Mouse (Mus musculus) neural tube, embryonic 12.5 days (tissue): ENCODE results near the gene Trim62. TPM values are rescaled to one million over a fixed set of nuclear protein-coding genes. Genes with fewer than 3 reads are reported as not detected.
A peak's percentile ranks its signal among the peaks of the same experiment; 100 is the strongest.

Source experiments
- ATAC-seq: fragments of 200-750 bp; cut with Nextera tagmentation; 2 replicates; pipeline ENCODE4 v1.8.0; 2017; ENCODE audit warnings: low read depth, mild to moderate bottlenecking, moderate TSS enrichment, moderate library complexity; ENCODE audit not compliant: low FRiP score
- H3K27ac ChIP-seq: fragments of 300-500 bp; sonication (generic); 2 replicates; pipeline ENCODE4 v1.5.1; 2016
- H3K27me3 ChIP-seq: fragments of 300-500 bp; sonication (generic); replicated peaks from 2 replicates; pipeline ENCODE4 v1.6.1; 2016; ENCODE audit warnings: mild to moderate bottlenecking
- H3K36me3 ChIP-seq: fragments of 300-500 bp; sonication (generic); 2 replicates; pipeline ENCODE4 v1.6.1; 2016; ENCODE audit warnings: mild to moderate bottlenecking
- H3K4me1 ChIP-seq: fragments of 300-500 bp; sonication (generic); 2 replicates; pipeline ENCODE4 v1.6.1; 2016
- H3K4me2 ChIP-seq: fragments of 300-500 bp; sonication (generic); replicated peaks from 2 replicates; pipeline ENCODE4 v1.6.1; 2016; ENCODE audit warnings: mild to moderate bottlenecking
- H3K4me3 ChIP-seq: fragments of 300-500 bp; sonication (generic); 2 replicates; pipeline ENCODE4 v1.5.1; 2016
- H3K9ac ChIP-seq: fragments of 300-500 bp; sonication (generic); 2 replicates; pipeline ENCODE4 v1.6.1; 2016; ENCODE audit warnings: mild to moderate bottlenecking
- H3K9me3 ChIP-seq: fragments of 300-500 bp; sonication (generic); 2 replicates; pipeline ENCODE4 v1.6.1; 2016; ENCODE audit warnings: mild to moderate bottlenecking
- WGBS: fragments of 180-500 bp; shearing (Covaris S2); methylation state at CpG from one replicate; pipeline ENCODE4 v1.1.7; 2016; 5-methylcytosine and 5-hydroxymethylcytosine counted together
- polyA plus RNA-seq: library from polyadenylated mRNA; unstranded; fragments of >200 nt; fragmentation: Nextera tagmentation; extraction: Ambion mirVana; gene quantifications from 2 replicates; pipeline ENCODE4 v1.2.1, GENCODE M21; 2016

The Trim62 gene
- polyA plus RNA-seq, 1 experiment from 2014 or later: 30.6 TPM

DNA sequence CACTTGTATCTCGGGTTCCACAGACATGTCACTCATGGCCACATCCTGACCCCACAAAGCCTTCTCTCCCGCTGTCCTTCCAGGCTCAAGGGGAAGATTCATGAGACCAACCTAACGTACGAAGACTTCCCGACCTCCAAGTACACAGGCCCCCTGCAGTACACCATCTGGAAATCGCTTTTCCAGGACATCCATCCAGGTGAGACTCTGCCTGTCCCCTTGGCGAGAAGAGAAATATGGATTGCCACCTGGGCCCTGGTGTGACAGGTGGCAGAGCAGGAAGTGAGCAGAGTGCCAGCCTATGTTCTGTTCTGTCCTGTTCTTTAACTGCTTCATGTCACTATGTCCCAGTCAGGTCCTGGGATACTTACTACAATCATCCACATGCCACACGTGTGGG lies 19.0 kb downstream of the Trim62 start:
- H3K36me3 ChIP-seq: peaks cover 15% of the 10 kb centered on the region
- ATAC-seq: no peak
- WGBS: 86% methylated on average over 8 of the region's 8 CpGs
- H3K27ac ChIP-seq: no peak overlapping the region
- no peaks in the 10 kb centered on the region for H3K27me3 ChIP-seq
- no peak overlapping the region for H3K4me3 ChIP-seq
- H3K9me3 ChIP-seq: no peaks in the 10 kb centered on the region
- H3K4me1 ChIP-seq: peaks cover 60% of the 10 kb centered on the region
- no peak overlapping the region for H3K4me2 ChIP-seq
- no peak overlapping the region for H3K9ac ChIP-seq

GRCm38 (mm10) chr4:128904035-128904800 lies 20.8 kb downstream of the Trim62 start:
- no peak for ATAC-seq
- 57% methylated on average over 8 of the region's 8 CpGs for WGBS
- Histone ChIP-seq H3K4me1 (peaks cover 44% of the 10 kb centered on the region), H3K36me3 (peaks cover 20% of the 10 kb centered on the region), H3K9ac (peak overlapping the region; percentile 38; the same call in 1 of the 2 replicates), H3K27ac (no peak overlapping the region), H3K27me3 (no peaks in the 10 kb centered on the region), H3K4me3 (no peak overlapping the region), H3K4me2 (no peak overlapping the region), H3K9me3 (no peaks in the 10 kb centered on the region)

- Histone ChIP-seq H3K4me2 (no peak overlapping the region), H3K4me1 (peaks cover 34% of the 10 kb centered on the region), H3K27ac (no peak overlapping the region), H3K9ac (0 out of 2 replicates have a peak overlapping the region, but pooled peaks have one; percentile 8), H3K9me3 (no peaks in the 10 kb centered on the region), H3K27me3 (no peaks in the 10 kb centered on the region), H3K36me3 (peaks cover 30% of the 10 kb centered on the region), H3K4me3 (no peak overlapping the region)
- ATAC-seq: no peak
- WGBS: 22% methylated on average over 8 of the region's 8 CpGs
Measured at GRCm38 (mm10) chr4:128905251-128905650, 21.9 kb downstream of the Trim62 start.

- H3K27me3 ChIP-seq: no peaks in the 10 kb centered on the region
- 48% methylated on average over 8 of the region's 8 CpGs for WGBS
- H3K27ac ChIP-seq: no peak overlapping the region
- no peaks in the 10 kb centered on the region for H3K9me3 ChIP-seq
- peaks cover 30% of the 10 kb centered on the region for H3K36me3 ChIP-seq
- peaks cover 30% of the 10 kb centered on the region for H3K4me1 ChIP-seq
- no peak overlapping the region for H3K9ac ChIP-seq
- no peak overlapping the region for H3K4me2 ChIP-seq
- H3K4me3 ChIP-seq: no peak overlapping the region
- no peak for ATAC-seq
Measured at GRCm38 (mm10) chr4:128906757-128907156, 23.4 kb downstream of the Trim62 start.

DNA sequence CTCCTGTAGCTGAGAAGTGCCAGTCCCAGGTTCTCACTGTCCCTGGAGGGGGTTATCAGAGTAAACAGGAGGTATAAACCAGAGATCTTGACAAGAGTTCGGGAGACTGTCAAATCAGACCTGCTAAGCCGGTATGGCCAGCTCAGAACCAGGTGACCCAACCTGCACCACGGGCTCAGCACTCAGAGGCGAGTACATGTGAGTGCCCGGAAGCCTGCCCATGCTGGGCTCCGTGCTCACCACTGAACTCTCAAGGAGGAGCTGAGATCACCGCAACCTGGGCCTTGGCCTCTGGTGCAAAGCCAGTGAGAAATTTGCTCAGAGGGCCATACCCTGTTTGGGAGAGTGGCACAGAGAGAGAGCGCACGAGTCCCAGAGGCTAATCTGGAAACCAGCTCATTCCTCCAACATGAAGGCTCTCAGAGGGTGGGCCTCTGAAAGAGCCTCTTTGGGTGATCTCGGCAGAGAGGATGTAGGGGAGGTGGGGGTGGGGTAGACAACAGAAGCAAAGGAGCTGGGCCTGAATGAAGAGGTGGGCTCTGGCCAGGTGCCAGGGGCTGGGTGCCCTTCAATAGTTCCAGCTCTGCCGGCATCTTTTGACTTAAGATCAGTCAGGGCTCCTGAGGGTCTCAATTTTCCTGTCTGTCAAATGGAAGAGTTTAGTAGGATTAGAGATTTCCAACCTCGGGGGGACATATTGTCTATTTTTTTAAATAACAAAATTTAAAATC lies 24.0 kb downstream of the Trim62 start:
- H3K27ac ChIP-seq: no peak overlapping the region
- H3K9ac ChIP-seq: no peak overlapping the region
- no peak overlapping the region for H3K4me3 ChIP-seq
- no peak for ATAC-seq
- H3K4me1 ChIP-seq: peaks cover 30% of the 10 kb centered on the region
- H3K36me3 ChIP-seq: peaks cover 27% of the 10 kb centered on the region
- no peaks in the 10 kb centered on the region for H3K9me3 ChIP-seq
- no peaks in the 10 kb centered on the region for H3K27me3 ChIP-seq
- WGBS: 73% methylated on average over 12 of the region's 12 CpGs
- no peak overlapping the region for H3K4me2 ChIP-seq

- ATAC-seq: no peak
- Histone ChIP-seq H3K4me1 (peaks cover 28% of the 10 kb centered on the region), H3K9me3 (no peaks in the 10 kb centered on the region), H3K27me3 (no peaks in the 10 kb centered on the region), H3K27ac (no peak overlapping the region), H3K4me3 (no peak overlapping the region), H3K4me2 (no peak overlapping the region), H3K36me3 (peaks cover 22% of the 10 kb centered on the region), H3K9ac (no peak overlapping the region)
- 63% methylated on average over 24 of the region's 24 CpGs for WGBS
Measured at GRCm38 (mm10) chr4:128908586-128909377, 25.4 kb downstream of the Trim62 start.

GRCm38 (mm10) chr4:128909378-128909831 lies 26.0 kb downstream of the Trim62 start:
- ATAC-seq: no peak
- H3K4me3 ChIP-seq: no peak overlapping the region
- H3K9me3 ChIP-seq: no peaks in the 10 kb centered on the region
- 91% methylated on average over 14 of the region's 14 CpGs for WGBS
- peaks cover 22% of the 10 kb centered on the region for H3K36me3 ChIP-seq
- no peak overlapping the region for H3K9ac ChIP-seq
- no peaks in the 10 kb centered on the region for H3K27me3 ChIP-seq
- H3K27ac ChIP-seq: no peak overlapping the region
- H3K4me1 ChIP-seq: peaks cover 22% of the 10 kb centered on the region
- no peak overlapping the region for H3K4me2 ChIP-seq

- Histone ChIP-seq H3K4me2 (no peak overlapping the region), H3K36me3 (peaks cover 22% of the 10 kb centered on the region), H3K27me3 (no peaks in the 10 kb centered on the region), H3K9me3 (no peaks in the 10 kb centered on the region), H3K9ac (no peak overlapping the region), H3K27ac (no peak overlapping the region), H3K4me1 (peaks cover 13% of the 10 kb centered on the region), H3K4me3 (no peak overlapping the region)
- ATAC-seq: no peak
- WGBS: 85% methylated on average over 8 of the region's 8 CpGs
Measured at GRCm38 (mm10) chr4:128910276-128911063, 27.1 kb downstream of the Trim62 start.

DNA sequence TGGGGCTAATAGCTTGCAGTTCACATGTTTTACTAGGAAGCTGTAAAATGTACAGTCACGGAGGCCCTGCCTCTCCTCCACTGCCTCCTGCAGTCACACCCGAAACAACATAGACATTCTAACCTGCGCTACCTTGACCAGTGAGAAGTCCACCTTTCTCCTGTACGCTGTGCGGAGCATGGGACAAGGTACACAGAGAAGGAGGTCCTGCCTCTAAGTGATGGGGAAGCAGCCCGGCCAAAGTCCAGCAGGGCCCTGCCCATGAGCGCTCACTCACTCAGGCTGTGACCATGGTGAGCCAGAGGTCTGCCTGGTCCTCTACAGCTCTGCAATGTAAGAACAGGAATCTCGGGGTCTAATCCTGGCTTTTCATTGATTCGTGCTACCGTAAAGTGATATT lies 28.7 kb downstream of the Trim62 start:
- no peak overlapping the region for H3K9ac ChIP-seq
- 89% methylated on average over 10 of the region's 10 CpGs for WGBS
- H3K4me3 ChIP-seq: no peak overlapping the region
- H3K27ac ChIP-seq: no peak overlapping the region
- H3K9me3 ChIP-seq: no peaks in the 10 kb centered on the region
- ATAC-seq: no peak
- H3K36me3 ChIP-seq: peaks cover 22% of the 10 kb centered on the region
- no peak overlapping the region for H3K4me2 ChIP-seq
- peaks cover 4% of the 10 kb centered on the region; the same call in 1 of the 2 replicates for H3K4me1 ChIP-seq
- H3K27me3 ChIP-seq: no peaks in the 10 kb centered on the region

GRCm38 (mm10) chr4:128913794-128914193 lies 30.4 kb downstream of the Trim62 start:
- H3K27me3 ChIP-seq: no peaks in the 10 kb centered on the region
- no peak overlapping the region for H3K27ac ChIP-seq
- H3K9me3 ChIP-seq: no peaks in the 10 kb centered on the region
- 23% methylated on average over 4 of the region's 4 CpGs for WGBS
- H3K36me3 ChIP-seq: peaks cover 22% of the 10 kb centered on the region
- no peak overlapping the region for H3K4me3 ChIP-seq
- no peak overlapping the region for H3K9ac ChIP-seq
- no peak overlapping the region for H3K4me2 ChIP-seq
- no peak for ATAC-seq
- H3K4me1 ChIP-seq: peaks cover 4% of the 10 kb centered on the region; the same call in 1 of the 2 replicates

- Histone ChIP-seq H3K4me2 (no peak overlapping the region), H3K27me3 (no peaks in the 10 kb centered on the region), H3K27ac (no peak overlapping the region), H3K9ac (no peak overlapping the region), H3K36me3 (no peaks in the 10 kb centered on the region), H3K4me1 (peaks cover 4% of the 10 kb centered on the region; the same call in 1 of the 2 replicates), H3K4me3 (no peak overlapping the region), H3K9me3 (no peaks in the 10 kb centered on the region)
- no peak for ATAC-seq
- WGBS: 76% methylated on average over 3 of the region's 3 CpGs
Measured at GRCm38 (mm10) chr4:128917119-128917518, 33.7 kb downstream of the Trim62 start.
